ENCODE assay signal across 24 mouse cellular contexts in the genomic region with DNA sequence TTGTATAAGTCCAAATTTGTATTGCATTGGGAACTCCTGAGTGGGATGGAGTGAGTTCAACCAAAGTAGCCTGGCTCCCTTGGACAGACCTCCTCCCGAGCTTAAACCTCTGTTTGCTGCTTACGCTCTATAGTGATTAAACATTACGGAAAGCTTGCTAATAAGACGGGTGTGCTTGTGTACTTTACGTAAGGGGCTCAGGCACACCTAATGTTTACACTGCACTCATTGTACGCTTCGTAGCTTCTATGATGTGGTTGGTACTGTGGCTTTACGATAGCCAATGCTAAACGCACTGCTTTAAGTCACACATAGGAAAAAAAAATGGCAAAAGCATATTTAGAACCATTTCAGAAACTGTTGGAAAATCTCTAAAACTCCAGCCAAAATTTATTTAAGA. TPM values are rescaled to one million over a fixed set of nuclear protein-coding genes. Genes with fewer than 3 reads are reported as not detected.
"Had no signal": no experiment of that assay in that cellular context is flagged by ENCODE, and none has a peak within 500 bp of the region (broad histone marks: within the 10 kb centered on the region; RNA-seq: fewer than 3 reads in every experiment).

No protein-coding gene starts in this region.

- H3K36me3 ChIP-seq: limb, embryonic 12.5 days; limb, embryonic 15.5 days; lung, embryonic 15.5 days; midbrain, embryonic 12.5 days; midbrain, embryonic 15.5 days; neural tube, embryonic 12.5 days; neural tube, embryonic 15.5 days had no signal

- H3K27ac ChIP-seq: limb, embryonic 12.5 days; limb, embryonic 15.5 days; liver, embryonic 14.5 days; lung, embryonic 15.5 days; macrophage; midbrain, embryonic 12.5 days; midbrain, embryonic 15.5 days; neural tube, embryonic 12.5 days; neural tube, embryonic 15.5 days had no signal

- ATAC-seq: intestine, embryonic 16.5 days; liver, postnatal 0 days; midbrain, embryonic 15.5 days had no signal

- H3K4me3 ChIP-seq: limb, embryonic 12.5 days; limb, embryonic 15.5 days; lung, embryonic 15.5 days; midbrain, embryonic 12.5 days; midbrain, embryonic 15.5 days; neural tube, embryonic 12.5 days; neural tube, embryonic 15.5 days had no signal

- H3K9me3 ChIP-seq: limb, embryonic 12.5 days; limb, embryonic 15.5 days; lung, embryonic 15.5 days; midbrain, embryonic 12.5 days; midbrain, embryonic 15.5 days; neural tube, embryonic 12.5 days; neural tube, embryonic 15.5 days had no signal

- H3K27me3 ChIP-seq: limb, embryonic 15.5 days; midbrain, embryonic 15.5 days; neural tube, embryonic 15.5 days had no signal

- H3K9ac ChIP-seq: limb, embryonic 12.5 days; limb, embryonic 15.5 days; liver, embryonic 14.5 days; liver, postnatal 0 days; lung, embryonic 15.5 days; midbrain, embryonic 12.5 days; midbrain, embryonic 15.5 days; neural tube, embryonic 12.5 days; neural tube, embryonic 15.5 days had no signal

- H3K4me1 ChIP-seq: limb, embryonic 12.5 days; midbrain, embryonic 12.5 days; midbrain, embryonic 15.5 days; neural tube, embryonic 12.5 days; neural tube, embryonic 15.5 days had no signal

- H3K4me2 ChIP-seq: limb, embryonic 12.5 days; limb, embryonic 15.5 days; liver, embryonic 11.5 days; lung, embryonic 15.5 days; midbrain, embryonic 12.5 days; midbrain, embryonic 15.5 days; neural tube, embryonic 12.5 days; neural tube, embryonic 15.5 days had no signal

- DNase-seq: kidney, adult 18-20 months; kidney, adult 9 months; kidney, postnatal 14 days; kidney, postnatal 4 days; left cerebral cortex, postnatal 4 days; liver, postnatal 0 days; right cerebral cortex, adult 18-20 months; right cerebral cortex, postnatal 14 days; right cerebral cortex, postnatal 4 days; thymus, adult 2 months; thymus, postnatal 14 days; thymus, postnatal 4 days had no signal

RNA-seq across cellular contexts. Expression of gene Tdrd1, which starts 3.3 kb away (rescaled TPM):
- polyA plus RNA-seq: liver, postnatal 0 days; macrophage had no signal

RNA-seq across cellular contexts. Expression of gene Vwa2, which starts 44.8 kb away (rescaled TPM):
- total RNA-seq: megakaryocyte, adult 5-6 weeks had no signal
- polyA plus RNA-seq: liver, postnatal 0 days; macrophage had no signal
